Mouse (Mus musculus) thymus, adult 2 months (tissue): ENCODE data around the gene Gnai2. TPM values are rescaled to one million over a fixed set of nuclear protein-coding genes. Genes with fewer than 3 reads are reported as not detected.

ENCODE experiments used
- DNase-seq: peaks from one replicate; pipeline ENCODE4 v3.0.0; 2021
- H3K27ac ChIP-seq: fragments of 200-500 bp; 2 replicates; pipeline ENCODE4 v1.5.1; 2012; ENCODE audit warnings: low read length, control low read depth; ENCODE audit not compliant: control insufficient read depth, insufficient read depth
- H3K27me3 ChIP-seq: fragments of 200-500 bp; 2 replicates; pipeline ENCODE4 v1.6.1; 2012; ENCODE audit warnings: mild to moderate bottlenecking, low read length, moderate library complexity, mixed read lengths; ENCODE audit not compliant: control insufficient read depth, insufficient read depth
- H3K36me3 ChIP-seq: fragments of 200-500 bp; 2 replicates; pipeline ENCODE4 v1.6.1; 2012; ENCODE audit warnings: mild to moderate bottlenecking, low read length, moderate library complexity; ENCODE audit not compliant: control insufficient read depth, insufficient read depth
- H3K4me1 ChIP-seq: fragments of 200-500 bp; replicated peaks from 2 replicates; pipeline ENCODE4 v1.6.1; 2012; ENCODE audit warnings: low read length; ENCODE audit not compliant: control insufficient read depth, insufficient read depth
- H3K4me3 ChIP-seq: fragments of 200-500 bp; 2 replicates; pipeline ENCODE4 v1.5.1; 2012; ENCODE audit warnings: mild to moderate bottlenecking, low read length, control low read depth, moderate library complexity; ENCODE audit not compliant: control insufficient read depth, insufficient read depth
- CTCF ChIP-seq: fragments of 200-500 bp; IDR thresholded peaks from 2 replicates; pipeline ENCODE4 v1.5.1; 2012; ENCODE audit warnings: mild to moderate bottlenecking, control low read depth, low read length, moderate library complexity, borderline replicate concordance; ENCODE audit not compliant: control insufficient read depth, poor library complexity, insufficient read depth; ENCODE audit errors: extremely low read depth
- POLR2A ChIP-seq: fragments of 200-500 bp; IDR thresholded peaks from 2 replicates; pipeline ENCODE4 v1.6.1; 2012; ENCODE audit warnings: mild to moderate bottlenecking, low read length, control low read depth, moderate library complexity; ENCODE audit not compliant: control insufficient read depth, poor library complexity, insufficient read depth; ENCODE audit errors: extremely low read depth
- WGBS: fragments of 180-500 bp; shearing (Covaris S2); methylation state at CpG from one replicate; pipeline ENCODE4 v1.1.7; 2018; 5-methylcytosine and 5-hydroxymethylcytosine counted together
- polyA plus RNA-seq: library from polyadenylated mRNA; depleted of rRNA; stranded (reverse); fragments of >200 nt; gene quantifications from 2 replicates; pipeline ENCODE4 v1.2.3, GENCODE M21; 2012

Gnai2 gene
- polyA plus RNA-seq, 1 experiment, result 1,267 TPM

- no peak for DNase-seq
- Histone ChIP-seq H3K27ac (no peak overlapping the region), H3K27me3 (no peaks in the 10 kb centered on the region), H3K4me1 (no peaks in the 10 kb centered on the region), H3K4me3 (no peak overlapping the region), H3K36me3 (no peaks in the 10 kb centered on the region)
- TF ChIP-seq POLR2A, result no peak
- no peak for TF ChIP-seq CTCF
- WGBS, result 91% methylated on average over 7 of the region's 7 CpGs
These were observed 15.1 kb upstream of the Gnai2 start for GRCm38 (mm10) chr9:107650225-107650624.

GRCm38 (mm10) chr9:107648767-107649166 is 13.6 kb upstream of the Gnai2 start:
- WGBS, result 89% methylated on average over 3 of the region's 3 CpGs
- no peaks in the 10 kb centered on the region for H3K36me3 ChIP-seq

GRCm38 (mm10) chr9:107646975-107647374 is 11.8 kb upstream of the Gnai2 start:
- H3K27ac ChIP-seq, result no peak overlapping the region
- 88% methylated on average over 6 of the region's 6 CpGs for WGBS
- H3K36me3 ChIP-seq, result no peaks in the 10 kb centered on the region
- no peak for DNase-seq
- no peak for TF ChIP-seq POLR2A
- TF ChIP-seq CTCF, result no peak
- no peak overlapping the region for H3K4me3 ChIP-seq
- no peaks in the 10 kb centered on the region for H3K27me3 ChIP-seq
- H3K4me1 ChIP-seq, result peaks cover 5% of the 10 kb centered on the region

More at GRCm38 (mm10) chr9:107648767-107649166, 13.6 kb upstream of the Gnai2 start:
- Histone ChIP-seq H3K27me3 (no peaks in the 10 kb centered on the region), H3K27ac (no peak overlapping the region), H3K4me3 (no peak overlapping the region), H3K4me1 (peaks cover 5% of the 10 kb centered on the region)
- DNase-seq, result no peak
- TF ChIP-seq CTCF (no peak), POLR2A (no peak)

- no peak overlapping the region for H3K27ac ChIP-seq
- peak; percentile 80 for DNase-seq
- no peak overlapping the region for H3K4me3 ChIP-seq
- WGBS, result 16% methylated on average over 5 of the region's 5 CpGs
- no peak for TF ChIP-seq POLR2A
- TF ChIP-seq CTCF, result peak; percentile 91
- H3K4me1 ChIP-seq, result peaks cover 9% of the 10 kb centered on the region
- H3K27me3 ChIP-seq, result no peaks in the 10 kb centered on the region
- H3K36me3 ChIP-seq, result no peaks in the 10 kb centered on the region
These were observed 10.4 kb upstream of the Gnai2 start for GRCm38 (mm10) chr9:107645577-107645976.

- WGBS, result 44% methylated on average over 7 of the region's 7 CpGs
- Histone ChIP-seq H3K27ac (no peak overlapping the region), H3K4me3 (no peak overlapping the region), H3K36me3 (no peaks in the 10 kb centered on the region), H3K27me3 (no peaks in the 10 kb centered on the region), H3K4me1 (peaks cover 13% of the 10 kb centered on the region)
- no peak for DNase-seq
- TF ChIP-seq POLR2A (no peak), CTCF (no peak)
These were observed 10.0 kb upstream of the Gnai2 start for GRCm38 (mm10) chr9:107645153-107645510.

GRCm38 (mm10) chr9:107644495-107645152 is 9.5 kb upstream of the Gnai2 start:
- TF ChIP-seq CTCF (peak; percentile 98), POLR2A (peak; percentile 50; the same call in 1 of the 2 replicates)
- Histone ChIP-seq H3K4me3 (peak overlapping the region; percentile 78), H3K27ac (peak overlapping the region; percentile 82), H3K27me3 (no peaks in the 10 kb centered on the region), H3K36me3 (no peaks in the 10 kb centered on the region), H3K4me1 (peaks cover 16% of the 10 kb centered on the region)
- peak; percentile 94 for DNase-seq
- 3% methylated on average over 35 of the region's 35 CpGs for WGBS

- Histone ChIP-seq H3K36me3 (no peaks in the 10 kb centered on the region), H3K4me3 (no peak overlapping the region), H3K4me1 (peaks cover 16% of the 10 kb centered on the region), H3K27ac (no peak overlapping the region), H3K27me3 (no peaks in the 10 kb centered on the region)
- no peak for DNase-seq
- 94% methylated on average over 13 of the region's 13 CpGs for WGBS
- TF ChIP-seq CTCF (no peak), POLR2A (no peak)
These were observed 8.5 kb upstream of the Gnai2 start for GRCm38 (mm10) chr9:107643544-107644214.
